Mouse (Mus musculus): ENCODE data around the gene En2.

GRCm38 (mm10) chr5:28159072-28159458 lies 6.4 kb upstream of the En2 start:
- TF ChIP-seq CTCF (IDR thresholded peaks at IDR 0.05; ENCODE audit: borderline replicate concordance, control insufficient read depth, extremely low read depth, insufficient read depth, low read length, poor library complexity) (no peak), POLR2A (IDR thresholded peaks at IDR 0.05; ENCODE audit: control insufficient read depth, extremely low read depth, insufficient read depth, low read length, poor library complexity) (no peak)
